Mouse (Mus musculus) cortical plate, adult 2 months (tissue): ENCODE results near the gene Fgfr2. TPM values are rescaled to one million over a fixed set of nuclear protein-coding genes. Genes with fewer than 3 reads are reported as not detected.
A peak's percentile ranks its signal among the peaks of the same experiment; 100 is the strongest.

Experiments
- H3K27ac ChIP-seq: fragments of 200-500 bp; 2 replicates; pipeline ENCODE4 v1.5.1; 2012; ENCODE audit warnings: low read length, control low read depth, inconsistent platforms; ENCODE audit not compliant: insufficient read depth
- H3K4me1 ChIP-seq: fragments of 200-500 bp; 2 replicates; pipeline ENCODE4 v1.6.1; 2011; ENCODE audit warnings: low read length; ENCODE audit not compliant: control insufficient read depth, insufficient read depth
- H3K4me3 ChIP-seq: fragments of 200-500 bp; 2 replicates; pipeline ENCODE4 v1.5.1; 2011; ENCODE audit warnings: mild to moderate bottlenecking, low read length, control low read depth; ENCODE audit not compliant: insufficient read depth
- CTCF ChIP-seq: fragments of 200-500 bp; IDR thresholded peaks from 2 replicates; pipeline ENCODE4 v1.5.1; 2011; ENCODE audit warnings: mild to moderate bottlenecking, control low read depth, low read length; ENCODE audit not compliant: insufficient read depth; ENCODE audit errors: extremely low read depth
- POLR2A ChIP-seq: fragments of 200-500 bp; IDR thresholded peaks from 2 replicates; pipeline ENCODE4 v1.6.1; 2011; ENCODE audit warnings: mild to moderate bottlenecking, low read length, control low read depth; ENCODE audit not compliant: insufficient read depth; ENCODE audit errors: extremely low read depth
- polyA plus RNA-seq: library from polyadenylated mRNA; depleted of rRNA; stranded (reverse); fragments of >200 nt; gene quantifications from 2 replicates; pipeline ENCODE4 v1.2.3, GENCODE M21; 2012

Gene Fgfr2
- polyA plus RNA-seq, 1 experiment = 50.4 TPM

GRCm38 (mm10) chr7:131031755-131032154 lies 2091.4 kb downstream of the Fgfr2 start, which contains the start of gene Dmbt1:
Gene Dmbt1 (plus strand): TSS chr7:131032053.
- TF ChIP-seq POLR2A (no peak), CTCF (no peak)
- Histone ChIP-seq H3K4me1 (no peaks in the 10 kb centered on the region; the same call in 1 of the 2 replicates), H3K27ac (no peak within 1 kb of the TSS), H3K4me3 (no peak within 1 kb of the TSS)

DNA sequence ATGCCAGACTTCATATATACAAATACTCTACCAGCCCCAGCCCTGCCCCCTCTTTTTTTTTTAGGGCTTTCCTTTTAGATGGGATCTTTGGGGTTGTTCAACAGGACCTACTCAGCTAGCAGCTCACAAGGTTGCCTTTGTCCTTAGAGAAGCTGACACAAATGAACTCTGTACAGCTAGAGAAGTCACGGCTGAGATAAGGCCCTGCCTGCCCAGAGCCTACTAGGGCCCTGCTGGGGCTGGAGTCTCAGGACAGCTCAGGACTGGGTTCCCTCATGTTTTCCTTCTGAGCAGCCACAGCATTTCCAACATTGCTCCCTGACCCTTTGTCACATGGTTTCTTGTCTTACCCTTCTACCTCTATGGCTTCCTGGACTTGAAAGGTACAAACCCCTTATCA lies 2095.6 kb downstream of the Fgfr2 start:
- no peaks in the 10 kb centered on the region for H3K4me1 ChIP-seq

GRCm38 (mm10) chr7:131024807-131025206 lies 2098.3 kb downstream of the Fgfr2 start:
- TF ChIP-seq CTCF (no peak), POLR2A (no peak)
- no peak overlapping the region for H3K27ac ChIP-seq
- no peaks in the 10 kb centered on the region for H3K4me1 ChIP-seq
- no peak overlapping the region for H3K4me3 ChIP-seq

More for the DNA sequence above, 2095.6 kb downstream of the Fgfr2 start:
- no peak for TF ChIP-seq CTCF
- no peak for TF ChIP-seq POLR2A
- Histone ChIP-seq H3K27ac (no peak overlapping the region), H3K4me3 (no peak overlapping the region)

GRCm38 (mm10) chr7:131019181-131019580 lies 2104.0 kb downstream of the Fgfr2 start:
- Histone ChIP-seq H3K4me1 (no peaks in the 10 kb centered on the region), H3K4me3 (no peak overlapping the region), H3K27ac (no peak overlapping the region)
- TF ChIP-seq CTCF = no peak
- no peak for TF ChIP-seq POLR2A

DNA sequence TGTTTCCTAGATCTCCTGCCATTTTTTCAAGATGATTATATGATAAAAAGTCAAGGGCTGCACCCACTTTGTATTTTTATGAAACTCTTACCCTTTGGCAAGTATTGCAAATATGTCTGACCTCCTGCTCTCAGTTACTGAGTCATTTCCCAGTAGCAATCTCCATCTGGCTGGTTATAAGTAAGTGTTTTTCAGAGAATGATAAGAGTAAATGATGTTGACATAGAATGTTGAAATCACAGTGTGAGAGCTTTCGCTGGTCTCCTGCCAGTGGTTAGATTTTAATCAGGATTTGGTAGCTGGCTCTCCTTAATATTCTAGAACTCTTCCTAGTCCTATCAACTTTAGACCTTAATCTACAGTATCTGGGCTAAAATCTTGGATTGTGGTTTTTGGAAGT lies 2111.2 kb downstream of the Fgfr2 start:
- Histone ChIP-seq H3K4me1 (no peaks in the 10 kb centered on the region), H3K27ac (no peak overlapping the region), H3K4me3 (no peak overlapping the region)
- no peak for TF ChIP-seq CTCF
- no peak for TF ChIP-seq POLR2A

GRCm38 (mm10) chr7:131009178-131009577 lies 2114.0 kb downstream of the Fgfr2 start:
- Histone ChIP-seq H3K4me1 (no peaks in the 10 kb centered on the region), H3K27ac (no peak overlapping the region), H3K4me3 (no peak overlapping the region)
- TF ChIP-seq POLR2A = no peak
- TF ChIP-seq CTCF = no peak

DNA sequence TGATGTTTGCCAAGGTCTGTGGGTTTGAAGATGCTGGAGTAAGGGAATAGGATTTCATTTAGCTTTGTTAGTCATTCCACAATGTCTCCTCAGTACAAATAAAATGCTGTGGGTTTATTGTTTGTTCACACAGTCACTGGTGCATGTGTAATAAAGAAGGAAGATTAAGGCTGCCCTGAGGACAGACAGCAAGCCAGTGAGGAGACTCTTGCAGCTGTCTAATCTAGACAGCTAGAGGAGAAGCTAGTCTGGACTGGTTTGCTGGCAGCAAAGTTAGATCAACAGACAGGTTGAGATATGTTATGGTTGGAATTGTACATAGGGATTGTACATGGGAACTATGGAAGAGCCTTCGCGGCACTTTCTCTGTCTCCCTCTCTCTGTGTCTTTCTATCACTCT lies 2115.9 kb downstream of the Fgfr2 start:
- TF ChIP-seq POLR2A (no peak), CTCF (no peak)
- no peak overlapping the region for H3K27ac ChIP-seq
- no peak overlapping the region for H3K4me3 ChIP-seq
- H3K4me1 ChIP-seq = no peaks in the 10 kb centered on the region

- H3K4me1 ChIP-seq = no peaks in the 10 kb centered on the region
- no peak overlapping the region for H3K4me3 ChIP-seq
- TF ChIP-seq CTCF (no peak), POLR2A (no peak)
- no peak overlapping the region for H3K27ac ChIP-seq
Measured at GRCm38 (mm10) chr7:131004071-131004470, 2119.1 kb downstream of the Fgfr2 start.

DNA sequence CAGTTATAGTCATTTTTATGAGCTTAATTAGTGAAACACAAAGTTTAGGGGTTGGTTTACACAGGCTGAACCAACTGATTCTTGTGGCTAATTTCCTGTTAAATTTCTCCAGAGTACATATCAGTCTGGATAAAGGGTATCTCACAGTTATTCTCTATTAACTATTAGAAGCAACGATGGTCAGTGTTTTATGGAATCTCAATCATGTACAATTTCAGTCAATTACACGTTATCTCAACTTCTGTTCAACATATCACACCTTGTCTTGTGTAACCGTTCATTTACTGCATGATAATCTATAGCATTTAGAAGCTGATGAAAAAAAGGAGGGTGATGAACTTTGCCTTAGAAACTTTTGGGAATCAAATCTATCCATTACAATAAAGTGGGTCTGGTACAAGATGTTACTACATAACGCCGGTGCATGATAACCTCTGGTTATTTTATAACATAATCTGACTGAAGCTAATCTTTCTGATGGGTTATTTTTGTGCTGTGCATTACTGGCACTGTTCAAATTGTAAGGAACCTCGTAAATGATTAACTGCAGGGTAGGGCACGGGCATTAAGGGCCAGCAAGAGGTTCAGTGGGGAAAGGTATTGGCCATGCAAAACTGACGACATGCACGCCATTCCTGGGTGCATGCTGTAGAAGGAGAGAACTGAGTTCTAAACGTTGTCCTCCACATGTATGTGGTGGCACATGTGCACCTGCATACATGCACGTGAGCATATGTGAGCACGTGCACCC lies 2121.0 kb downstream of the Fgfr2 start:
- Histone ChIP-seq H3K4me3 (no peak overlapping the region), H3K4me1 (no peaks in the 10 kb centered on the region), H3K27ac (no peak overlapping the region)
- no peak for TF ChIP-seq CTCF
- TF ChIP-seq POLR2A = no peak

- Histone ChIP-seq H3K27ac (no peak overlapping the region), H3K4me1 (no peaks in the 10 kb centered on the region), H3K4me3 (no peak overlapping the region)
- TF ChIP-seq POLR2A (no peak), CTCF (peak; percentile 66)
Measured at GRCm38 (mm10) chr7:130993907-130994306, 2129.2 kb downstream of the Fgfr2 start.
